Mouse (Mus musculus): ENCODE data around the gene Cox6b1. TPM values are rescaled to one million over a fixed set of nuclear protein-coding genes. Genes with fewer than 3 reads are reported as not detected.
A peak's percentile ranks its signal among the peaks of the same experiment; 100 is the strongest.

The Cox6b1 gene
- total RNA-seq, 2 experiments from 2014 or later, result 4,137 to 4,381 TPM

DNA sequence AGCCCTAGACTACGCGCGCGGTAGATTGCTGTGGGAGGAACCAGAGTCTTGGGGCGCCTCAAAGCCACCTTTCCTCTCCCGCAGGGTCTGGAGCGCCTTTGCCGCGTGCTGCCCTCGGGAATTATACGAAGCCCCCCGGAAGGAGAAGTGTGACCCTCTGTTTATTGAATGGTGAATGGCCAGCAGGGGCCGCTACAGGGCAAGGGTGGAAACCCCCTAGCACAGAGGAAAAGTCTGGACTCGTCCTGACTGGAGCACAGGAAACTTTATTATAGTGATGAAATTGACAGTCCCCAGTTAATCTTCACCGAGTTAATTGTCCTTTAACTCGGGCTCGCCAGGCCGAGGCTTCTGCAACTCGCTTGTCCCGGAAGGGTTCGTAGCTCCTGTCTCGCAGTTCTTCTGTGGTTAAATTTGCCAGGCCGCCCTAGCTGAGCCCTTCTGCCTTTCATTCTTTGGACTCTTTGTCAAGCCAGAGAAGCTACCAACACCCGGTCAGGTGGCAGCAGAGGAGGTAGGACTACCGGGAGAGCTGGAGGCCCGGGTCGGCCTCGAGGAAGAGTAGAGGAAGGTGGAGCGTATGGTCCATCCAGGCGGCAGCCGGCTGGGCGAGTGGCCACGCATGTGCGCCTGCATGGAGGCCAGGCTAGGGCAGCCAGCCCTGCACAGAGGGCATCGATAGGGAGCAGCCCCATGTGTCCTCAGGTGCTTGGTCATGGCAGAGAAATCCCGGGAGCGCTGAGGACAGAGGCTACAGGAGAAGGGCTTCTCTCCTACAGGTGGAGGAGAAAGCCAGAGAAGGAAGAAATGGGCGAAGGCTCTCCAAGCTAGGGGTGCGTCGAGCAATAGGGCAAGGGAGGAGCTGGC lies 36.3 kb downstream of the Cox6b1 start:
- DNase-seq, result peak; percentile 88 to 92

GRCm38 (mm10) chr7:30588676-30589434 lies 37.1 kb downstream of the Cox6b1 start, which contains the start of gene Kmt2b:
Gene Kmt2b, minus strand, starts transcription at chr7:30588726.
- DNase-seq, result peak; percentile 96 to 98
- intact Hi-C loops (cut with DNase I), result loop anchor here (1.0 to 2.0 kb wide), 4 partner anchors 19 to 270 kb away; partner anchors contain the start of gene Tmem147

More for the DNA sequence above, 36.3 kb downstream of the Cox6b1 start:
- intact Hi-C loops (cut with DNase I), result loop anchor here (1.0 to 10.0 kb wide), 6 partner anchors 19 to 375 kb away; partner anchors contain the start of gene Tmem147

DNA sequence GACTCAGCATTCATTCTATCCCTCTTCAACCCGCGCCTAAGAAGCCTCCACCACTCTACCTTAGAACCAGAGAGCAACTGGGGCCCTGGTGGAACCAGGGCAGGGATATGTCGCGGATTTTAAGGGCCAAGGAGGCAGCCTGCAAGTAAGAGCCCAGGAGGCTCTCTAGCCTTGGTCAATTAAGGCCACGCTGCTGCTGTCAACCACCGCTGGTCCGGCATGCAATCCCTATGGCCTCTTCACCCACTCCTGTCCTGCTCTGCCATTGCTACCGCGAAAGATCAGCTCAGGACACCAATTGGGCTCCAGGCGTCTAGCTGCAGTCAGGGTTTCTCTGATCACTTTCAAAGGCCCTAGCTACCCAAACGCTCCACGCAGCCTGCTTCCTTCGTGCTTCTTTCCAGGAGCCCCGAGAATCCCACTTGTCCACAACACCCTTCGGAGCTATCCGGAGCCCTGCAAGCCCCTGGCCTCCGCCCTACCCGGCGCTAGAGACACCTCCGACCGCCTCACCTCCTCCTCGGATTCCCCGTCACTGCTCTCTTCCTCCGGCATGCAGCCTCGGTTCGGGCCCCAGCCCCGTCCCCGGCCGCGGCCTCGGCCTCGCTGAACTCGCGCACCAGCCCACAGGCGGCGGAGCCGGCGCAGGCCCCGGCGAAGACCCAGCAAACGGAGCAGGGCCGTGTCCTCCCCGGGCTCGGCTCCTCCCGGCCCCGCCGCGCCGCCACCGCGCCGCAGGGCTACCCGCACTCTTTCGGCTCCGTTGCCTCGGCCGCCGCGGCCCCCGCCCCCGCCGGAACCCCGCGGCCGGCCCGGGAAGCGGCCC lies 37.9 kb downstream of the Cox6b1 start:
- intact Hi-C loops (cut with DNase I), result loop anchor here (1.0 to 2.0 kb wide), 2 partner anchors 23 to 271 kb away; partner anchors contain the start of gene Igflr1
- DNase-seq, result peak; percentile 68 to 70

DNA sequence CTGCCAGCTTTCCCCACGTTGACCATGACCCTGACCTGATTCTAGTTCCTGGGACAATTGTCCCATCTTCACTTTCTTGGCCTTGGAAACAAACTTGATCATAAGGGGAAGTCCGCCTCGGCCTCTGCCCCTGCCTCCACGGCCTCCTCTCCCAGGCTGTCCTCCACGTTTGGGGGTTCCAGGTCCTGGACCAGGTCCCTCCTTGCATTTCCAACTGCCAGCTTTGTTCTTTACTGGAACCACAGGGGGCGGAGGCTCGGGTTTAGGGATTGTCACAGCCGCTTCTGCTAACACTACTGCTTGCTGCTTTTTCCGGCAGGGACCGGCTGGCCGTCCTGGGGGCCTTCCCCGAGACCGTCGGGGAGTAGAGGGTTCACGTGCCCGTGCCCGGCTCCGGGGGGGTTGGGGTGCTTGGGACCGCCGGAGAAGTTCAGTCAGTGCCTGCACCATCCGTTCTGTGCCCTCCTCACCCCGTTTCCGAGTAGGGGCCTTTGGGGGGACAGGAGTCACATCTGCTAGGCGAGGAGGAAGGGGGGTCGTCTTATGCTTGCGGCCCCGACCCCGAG lies 39.4 kb downstream of the Cox6b1 start:
- intact Hi-C loops (cut with DNase I), result loop anchor here (1.0 kb wide), 1 partner anchor 21 kb away; the partner anchor contains the start of gene Igflr1
- no peak for DNase-seq

- no peak for DNase-seq
Measured at GRCm38 (mm10) chr7:30585170-30585569, 40.8 kb downstream of the Cox6b1 start.

GRCm38 (mm10) chr7:30584339-30584738 lies 41.6 kb downstream of the Cox6b1 start:
- no peak for DNase-seq
- intact Hi-C loops (cut with DNase I), result no loop called here

More at GRCm38 (mm10) chr7:30585170-30585569, 40.8 kb downstream of the Cox6b1 start:
- intact Hi-C loops (cut with DNase I), result no loop called here

- intact Hi-C loops (cut with DNase I), result no loop called here
- DNase-seq, result no peak
Measured at GRCm38 (mm10) chr7:30581547-30581946, 44.4 kb downstream of the Cox6b1 start.

DNA sequence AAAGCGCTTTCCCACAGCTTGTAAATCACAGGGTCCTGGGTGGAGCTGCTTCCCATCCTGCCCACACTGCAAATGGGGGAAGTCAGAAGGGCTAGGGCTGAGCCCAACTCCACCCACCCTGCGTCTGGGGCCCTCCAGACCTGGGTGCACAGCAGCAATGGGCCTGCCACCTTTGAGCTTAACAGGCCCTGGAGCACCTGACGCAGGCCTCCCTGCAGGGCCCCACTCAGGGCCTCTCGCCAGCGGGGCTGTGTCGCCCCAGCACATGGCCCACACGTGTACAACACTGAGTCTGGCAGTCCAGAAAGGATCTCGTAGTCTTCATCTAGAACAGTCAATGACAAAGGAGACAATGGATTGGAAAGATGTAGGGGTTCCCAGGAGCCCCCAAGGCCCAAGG lies 46.0 kb downstream of the Cox6b1 start:
- intact Hi-C loops (cut with DNase I), result no loop called here
- no peak for DNase-seq

DNA sequence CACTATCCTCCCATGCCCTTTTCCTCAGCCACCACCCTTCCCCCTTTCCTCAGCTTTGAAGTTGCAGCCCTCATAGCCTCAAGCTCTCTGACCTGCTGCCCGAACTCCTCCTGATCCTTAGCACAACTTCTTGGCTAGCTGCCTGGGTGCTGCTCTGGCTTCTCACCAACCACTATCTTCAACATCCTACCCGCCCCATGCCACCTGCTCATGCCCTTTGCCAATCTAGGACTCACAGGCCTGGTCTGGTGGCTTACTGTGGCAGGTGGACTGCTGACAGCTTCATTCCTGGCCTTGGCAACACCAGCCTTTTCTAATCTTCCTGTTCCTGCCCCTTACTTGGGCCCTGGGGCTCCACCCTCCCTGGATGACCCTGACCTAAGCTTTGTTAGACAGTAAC lies 53.0 kb downstream of the Cox6b1 start:
- intact Hi-C loops (cut with DNase I), result no loop called here
- DNase-seq, result peak; percentile 84 to 87

- intact Hi-C loops (cut with DNase I), result no loop called here
- no peak for DNase-seq
Measured at GRCm38 (mm10) chr7:30572389-30572788, 53.6 kb downstream of the Cox6b1 start.

GRCm38 (mm10) chr7:30567555-30567954 lies 58.4 kb downstream of the Cox6b1 start:
- DNase-seq, result no peak
- intact Hi-C loops (cut with DNase I), result no loop called here

Small RNA genes lying within 50 kb of the gene (microRNA-seq; reads per million reads assigned to microRNA genes)
- 0 reads per million in 2 experiments for gene Mir3569

Other genes with a start within 250 kb of the Cox6b1 start
- 10 to 100 TPM; 12.9 to 16.5 TPM for gene Tyrobp, start 212.4 kb downstream of the Cox6b1 start, total RNA-seq (2021)
- 1 to 10 TPM in 1 of 2 experiments, under 1 TPM in 1; 0.92 to 1.8 TPM for gene Hcst, start 206.3 kb downstream of the Cox6b1 start, total RNA-seq (2021)
- gene Nfkbid, start 204.4 kb downstream of the Cox6b1 start, total RNA-seq (2021), result under 1 TPM; 0.29 to 0.45 TPM
- 1 to 10 TPM; 4.1 to 6.2 TPM for gene Aplp1, start 180.6 kb downstream of the Cox6b1 start, total RNA-seq (2021)
- gene Kirrel2, start 168.5 kb downstream of the Cox6b1 start, total RNA-seq (2021), result under 1 TPM; 0.07 to 0.17 TPM
- gene Nphs1, start 167.8 kb downstream of the Cox6b1 start, total RNA-seq (2021), result not detected
- not detected for gene Prodh2, start 132.5 kb downstream of the Cox6b1 start, total RNA-seq (2021)
- 1 to 10 TPM; 3.7 to 3.9 TPM for gene Arhgap33, start 91.1 kb downstream of the Cox6b1 start, total RNA-seq (2021)
- 100 to 1,000 TPM; 391 to 393 TPM for gene Hspb6, start 74.0 kb downstream of the Cox6b1 start, total RNA-seq (2021)
- gene Proser3, start 73.9 kb downstream of the Cox6b1 start, total RNA-seq (2021), result 1 to 10 TPM; 2.7 to 4.8 TPM
- 10 to 100 TPM; 15.0 to 23.6 TPM for gene Lin37, start 66.3 kb downstream of the Cox6b1 start, total RNA-seq (2021)
- 10 to 100 TPM; 67.4 to 78.2 TPM for gene U2af1l4, start 62.9 kb downstream of the Cox6b1 start, total RNA-seq (2021)
- 1 to 10 TPM; 1.7 to 1.8 TPM for gene Gm49396, start 62.8 kb downstream of the Cox6b1 start, total RNA-seq (2021)
- gene Psenen, start 62.5 kb downstream of the Cox6b1 start, total RNA-seq (2021), result 10 to 100 TPM; 78.2 to 80.1 TPM
- gene Igflr1, start 60.7 kb downstream of the Cox6b1 start, total RNA-seq (2021), result 1 to 10 TPM; 1.6 to 2.0 TPM
- 10 to 100 TPM; 25.8 to 30.2 TPM for gene Kmt2b, start 37.4 kb downstream of the Cox6b1 start, total RNA-seq (2021)
- gene Zbtb32, start 27.2 kb downstream of the Cox6b1 start, total RNA-seq (2021), result not detected
- under 1 TPM; 0.42 to 0.48 TPM for gene Upk1a, start 13.3 kb downstream of the Cox6b1 start, total RNA-seq (2021)
- gene Etv2, start 9.7 kb upstream of the Cox6b1 start, total RNA-seq (2021), result not detected
- gene Rbm42, start 24.2 kb upstream of the Cox6b1 start, total RNA-seq (2021), result 10 to 100 TPM; 58.8 to 60.3 TPM
- gene Haus5, start 38.8 kb upstream of the Cox6b1 start, total RNA-seq (2021), result 1 to 10 TPM; 6.7 to 7.7 TPM
- under 1 TPM in 1 of 2 experiments, not detected in 1; 0.67 TPM for gene Pmis2, start 45.5 kb upstream of the Cox6b1 start, total RNA-seq (2021)
- not detected for gene 2200002J24Rik, start 72.8 kb upstream of the Cox6b1 start, total RNA-seq (2021)
- under 1 TPM in 1 of 2 experiments, not detected in 1; 0.12 TPM for gene Atp4a, start 86.1 kb upstream of the Cox6b1 start, total RNA-seq (2021)
- gene Tmem147, start 103.4 kb upstream of the Cox6b1 start, total RNA-seq (2021), result 100 to 1,000 TPM; 229 to 244 TPM
- gene Gapdhs, start 117.5 kb upstream of the Cox6b1 start, total RNA-seq (2021), result not detected
- gene Sbsn, start 125.3 kb upstream of the Cox6b1 start, total RNA-seq (2021), result 1 to 10 TPM; 4.5 to 4.8 TPM
- gene Dmkn, start 137.6 kb upstream of the Cox6b1 start, total RNA-seq (2021), result 1 to 10 TPM; 5.8 to 8.1 TPM
- not detected for gene Krtdap, start 161.7 kb upstream of the Cox6b1 start, total RNA-seq (2021)
- under 1 TPM; 0.35 to 0.57 TPM for gene Ffar2, start 197.6 kb upstream of the Cox6b1 start, total RNA-seq (2021)
- not detected for gene Ffar3, start 230.0 kb upstream of the Cox6b1 start, total RNA-seq (2021)
- under 1 TPM in 1 of 2 experiments, not detected in 1; 0.05 TPM for gene Ffar1, start 235.4 kb upstream of the Cox6b1 start, total RNA-seq (2021)

Measured in heart, postnatal 10 days (tissue).